Comparison of ENCODE assay signal across 19 mouse cellular contexts in genomic region chr9:49679270-49679669, GRCm38 (mm10).
DNase-seq lines count a peak whose midpoint lies in the region; ATAC-seq and TF ChIP-seq lines count a peak whose summit lies in the region.
"Had no signal": no experiment of that assay in that cellular context is flagged by ENCODE, and none has a peak within 500 bp of the region (broad histone marks: within the 10 kb centered on the region; RNA-seq: fewer than 3 reads in every experiment).

No protein-coding gene starts in this region.

- H3K36me3 ChIP-seq in hindbrain, embryonic 13.5 days: 0 out of 2 replicates have a peak, but pooled peaks cover 2% of the 10 kb centered on the region
- no peaks in the 10 kb centered on the region for H3K36me3 ChIP-seq in hindbrain, embryonic 10.5 days
- H3K36me3 ChIP-seq in limb, embryonic 10.5 days: no peaks in the 10 kb centered on the region
- no peaks in the 10 kb centered on the region for H3K36me3 ChIP-seq in limb, embryonic 14.5 days (ENCODE audit: control insufficient read depth, insufficient read depth, low read length)
- H3K36me3 ChIP-seq: embryonic facial prominence, embryonic 10.5 days; forebrain, embryonic 15.5 days; heart, embryonic 13.5 days; hindbrain, embryonic 12.5 days had no signal

- H3K9ac ChIP-seq in hindbrain, embryonic 13.5 days: no peak overlapping the region
- H3K9ac ChIP-seq in limb, embryonic 14.5 days (ENCODE audit: low read depth, low read length, severe bottlenecking): no peak overlapping the region
- H3K9ac ChIP-seq: forebrain, embryonic 15.5 days; heart, embryonic 13.5 days; hindbrain, embryonic 12.5 days had no signal

- no peak overlapping the region for H3K4me3 ChIP-seq in hindbrain, embryonic 13.5 days
- no peak overlapping the region for H3K4me3 ChIP-seq in hindbrain, embryonic 10.5 days
- H3K4me3 ChIP-seq in limb, embryonic 10.5 days: no peak overlapping the region
- no peak overlapping the region for H3K4me3 ChIP-seq in limb, embryonic 14.5 days (replicated peaks; ENCODE audit: low read length)
- H3K4me3 ChIP-seq: embryonic facial prominence, embryonic 10.5 days; forebrain, embryonic 15.5 days; heart, embryonic 13.5 days; hindbrain, embryonic 12.5 days had no signal

- no peak for TF ChIP-seq CTCF in brain, embryonic 14.5 days (IDR thresholded peaks at IDR 0.05; ENCODE audit: borderline replicate concordance, extremely low read depth, insufficient read depth, insufficient read length)

- H3K9me3 ChIP-seq in hindbrain, embryonic 13.5 days: no peaks in the 10 kb centered on the region
- no peaks in the 10 kb centered on the region for H3K9me3 ChIP-seq in hindbrain, embryonic 10.5 days
- H3K9me3 ChIP-seq in limb, embryonic 10.5 days (replicated peaks): no peaks in the 10 kb centered on the region
- H3K9me3 ChIP-seq in limb, embryonic 14.5 days (ENCODE audit: control insufficient read depth, low read length): no peaks in the 10 kb centered on the region
- H3K9me3 ChIP-seq: embryonic facial prominence, embryonic 10.5 days; forebrain, embryonic 15.5 days; heart, embryonic 13.5 days; hindbrain, embryonic 12.5 days had no signal

- no peak overlapping the region for H3K4me2 ChIP-seq in hindbrain, embryonic 13.5 days
- H3K4me2 ChIP-seq in limb, embryonic 14.5 days (replicated peaks; ENCODE audit: low read depth, low read length, severe bottlenecking): no peak overlapping the region
- H3K4me2 ChIP-seq: forebrain, embryonic 15.5 days; heart, embryonic 13.5 days; hindbrain, embryonic 12.5 days had no signal

- no peak for TF ChIP-seq POLR2A in brain, embryonic 14.5 days (IDR thresholded peaks at IDR 0.05; ENCODE audit: borderline replicate concordance, extremely low read depth, insufficient read depth, insufficient read length, poor library complexity, severe bottlenecking)
- TF ChIP-seq POLR2A in limb, embryonic 14.5 days (IDR thresholded peaks at IDR 0.05; ENCODE audit: borderline replicate concordance, extremely low read depth, insufficient read depth, insufficient read length): no peak

- H3K27me3 ChIP-seq in hindbrain, embryonic 13.5 days: no peaks in the 10 kb centered on the region
- no peaks in the 10 kb centered on the region for H3K27me3 ChIP-seq in hindbrain, embryonic 10.5 days (ENCODE audit: insufficient read depth, poor library complexity, severe bottlenecking)
- no peaks in the 10 kb centered on the region for H3K27me3 ChIP-seq in limb, embryonic 10.5 days (ENCODE audit: low read depth, poor library complexity, severe bottlenecking)
- no peaks in the 10 kb centered on the region for H3K27me3 ChIP-seq in limb, embryonic 14.5 days (ENCODE audit: control insufficient read depth, insufficient read depth, low read length)
- H3K27me3 ChIP-seq: CH12.LX; forebrain, embryonic 15.5 days; heart, embryonic 13.5 days; hindbrain, embryonic 12.5 days; Patski had no signal

- H3K4me1 ChIP-seq in hindbrain, embryonic 13.5 days (replicated peaks): peaks cover 74% of the 10 kb centered on the region
- H3K4me1 ChIP-seq in hindbrain, embryonic 10.5 days (replicated peaks): peaks cover 24% of the 10 kb centered on the region
- H3K4me1 ChIP-seq in limb, embryonic 10.5 days: peaks cover 55% of the 10 kb centered on the region
- H3K4me1 ChIP-seq in limb, embryonic 14.5 days (ENCODE audit: control insufficient read depth, insufficient read depth, low read length): peaks cover 27% of the 10 kb centered on the region

- peak overlapping the region; percentile 13; the same call in 1 of the 2 replicates for H3K27ac ChIP-seq in hindbrain, embryonic 13.5 days
- H3K27ac ChIP-seq in hindbrain, embryonic 10.5 days: no peak overlapping the region
- peak overlapping the region; percentile 17; the same call in 1 of the 2 replicates for H3K27ac ChIP-seq in limb, embryonic 10.5 days
- no peak overlapping the region for H3K27ac ChIP-seq in limb, embryonic 14.5 days (replicated peaks; ENCODE audit: low read depth, low read length)
- H3K27ac ChIP-seq: embryonic facial prominence, embryonic 10.5 days; forebrain, embryonic 15.5 days; heart, embryonic 13.5 days; hindbrain, embryonic 12.5 days; hindbrain, postnatal 0 days had no signal

- WGBS in hindbrain, embryonic 13.5 days: 44% methylated on average over 3 of the region's 3 CpGs
- WGBS in hindbrain, embryonic 10.5 days: 45% methylated on average over 3 of the region's 3 CpGs
- 28% methylated on average over 3 of the region's 3 CpGs for WGBS in limb, embryonic 10.5 days
- 19% methylated on average over 3 of the region's 3 CpGs for WGBS in limb, embryonic 14.5 days

- ATAC-seq in hindbrain, embryonic 13.5 days (ENCODE audit: low FRiP score): no peak
- peak; percentile 77; the same call in 1 of the 2 replicates for ATAC-seq in limb, embryonic 14.5 days (ENCODE audit: low FRiP score, low read depth)
- ATAC-seq: activated CD4-positive, CD25-positive, alpha-beta regulatory T cell, adult 4 months; forebrain, embryonic 15.5 days; hindbrain, postnatal 0 days; Patski had no signal

- DNase-seq in hindbrain, embryonic 10.5 days (ENCODE audit: low spot score): no peak
- DNase-seq in brain, embryonic 14.5 days (ENCODE audit: low read depth): peak; percentile 34
- DNase-seq in limb, embryonic 10.5 days (ENCODE audit: low spot score): no peak
- peak; percentile 29 for DNase-seq in limb, embryonic 14.5 days (ENCODE audit: low spot score)
- no peak for DNase-seq in spleen, postnatal 4 days (ENCODE audit: low spot score in 2 of 2)
- DNase-seq: adrenal gland, postnatal 14 days; cerebellum, adult 18-20 months; cerebellum, adult 9-11 months; gastrocnemius, postnatal 14 days; heart, postnatal 36 days had no signal

Comparison
In these comparisons a context has a peak if more than half of its experiments do, and no peak if none do; other contexts are left out.
1. H3K27ac ChIP-seq: peak in hindbrain, embryonic 13.5 days (single experiment) and limb, embryonic 10.5 days (single experiment); none in hindbrain, embryonic 10.5 days (single experiment) and limb, embryonic 14.5 days (single experiment).
2. DNase-seq: peak in brain, embryonic 14.5 days (single experiment) and limb, embryonic 14.5 days (single experiment); none in hindbrain, embryonic 10.5 days (single experiment), limb, embryonic 10.5 days (single experiment) and spleen, postnatal 4 days (0 of 2).